Mouse (Mus musculus) adrenal gland, postnatal 14 days (tissue): ENCODE results near the gene Ppfia4. TPM values are rescaled to one million over a fixed set of nuclear protein-coding genes. Genes with fewer than 3 reads are reported as not detected.

ENCODE experiments used
- DNase-seq: peaks from one replicate; pipeline ENCODE4 v3.0.0; 2021; ENCODE audit warnings: mixed read lengths
- long read RNA-seq, 2 experiments: library from polyadenylated mRNA; stranded (forward); transcript quantifications; one replicate each; pipeline ENCODE4 v2.0.0; 2021
- total RNA-seq: library from RNA; stranded (reverse); gene quantifications from 2 replicates; pipeline ENCODE4 v1.2.3, GENCODE M21; 2021

Ppfia4 gene
- total RNA-seq = 0.67 and 1.6 TPM in 2 replicates
- long read RNA-seq, experiment 1 = 0 reads
- long read RNA-seq, experiment 2, partial matches to known transcripts = 1 of 1 reads
- long read RNA-seq, experiment 2, other reads (novel, unspliced or antisense) = 0 of 1 reads

- peak; percentile 61 for DNase-seq
These were observed at the start of gene Ppfia4 for GRCm38 (mm10) chr1:134332770-134333271. Gene Ppfia4 (minus strand): TSS chr1:134332928.

- no peak for DNase-seq
These were observed 49.3 kb upstream of the Ppfia4 start for GRCm38 (mm10) chr1:134381795-134382625.

GRCm38 (mm10) chr1:134381051-134381450, 48.3 kb upstream of the Ppfia4 start:
- no peak for DNase-seq

GRCm38 (mm10) chr1:134374124-134374523, 41.4 kb upstream of the Ppfia4 start:
- DNase-seq = no peak

- peak; percentile 77 for DNase-seq
These were observed 36.1 kb upstream of the Ppfia4 start for GRCm38 (mm10) chr1:134368777-134369337.

- DNase-seq = no peak
These were observed 32.8 kb upstream of the Ppfia4 start for GRCm38 (mm10) chr1:134365491-134365890.

- no peak for DNase-seq
These were observed 30.5 kb upstream of the Ppfia4 start for GRCm38 (mm10) chr1:134363194-134363593.

- DNase-seq = peak; percentile 99
These were observed 29.1 kb upstream of the Ppfia4 start, which contains the start of gene Tmem183a for GRCm38 (mm10) chr1:134361857-134362212. Gene Tmem183a (minus strand): TSS chr1:134361979.

GRCm38 (mm10) chr1:134361195-134361856, 28.6 kb upstream of the Ppfia4 start:
- DNase-seq = peak; percentile 9

- peak; percentile 33 for DNase-seq
These were observed 27.9 kb upstream of the Ppfia4 start for GRCm38 (mm10) chr1:134360656-134361055.

- DNase-seq = no peak
These were observed 24.7 kb upstream of the Ppfia4 start for GRCm38 (mm10) chr1:134357461-134357860.

GRCm38 (mm10) chr1:134353326-134353725, 20.6 kb upstream of the Ppfia4 start:
- DNase-seq = no peak

GRCm38 (mm10) chr1:134347791-134348190, 15.1 kb upstream of the Ppfia4 start:
- no peak for DNase-seq

- no peak for DNase-seq
These were observed 12.3 kb upstream of the Ppfia4 start for GRCm38 (mm10) chr1:134345075-134345474.

GRCm38 (mm10) chr1:134344005-134344950, 11.6 kb upstream of the Ppfia4 start:
- peak; percentile 94 for DNase-seq

GRCm38 (mm10) chr1:134343567-134343966, 10.8 kb upstream of the Ppfia4 start:
- no peak for DNase-seq

GRCm38 (mm10) chr1:134342781-134343310, 10.1 kb upstream of the Ppfia4 start:
- DNase-seq = no peak

- DNase-seq = no peak
These were observed 9.5 kb upstream of the Ppfia4 start for GRCm38 (mm10) chr1:134342278-134342664.

GRCm38 (mm10) chr1:134341641-134342277, 9.0 kb upstream of the Ppfia4 start:
- DNase-seq = no peak

- no peak for DNase-seq
These were observed 7.3 kb upstream of the Ppfia4 start for GRCm38 (mm10) chr1:134339757-134340619.
